Mouse (Mus musculus): ENCODE data around the gene Tssk6. TPM values are rescaled to one million over a fixed set of nuclear protein-coding genes. Genes with fewer than 3 reads are reported as not detected.
"Not testable (repeated sequence)": the region's sequence is repeated elsewhere in the genome, so short reads cannot be mapped to it uniquely, and the experiment has no call there.

Tssk6 gene
- total and polyA plus RNA-seq, 2 experiments from 2014 or later, result 4.6 TPM; not detected in 1

GRCm38 (mm10) chr8:69937466-69937865 is 35.5 kb downstream of the Tssk6 start:
- H3K4me3 ChIP-seq (ENCODE audit: low read depth, low read length), result no peak overlapping the region
- H3K27ac ChIP-seq (ENCODE audit: low read depth, low read length), result no peak overlapping the region
- no peak for DNase-seq (ENCODE audit: low spot score)
- WGBS, result 90% methylated on average over 3 of the region's 3 CpGs
- H3K9me3 ChIP-seq (ENCODE audit: low read length), result no peaks in the 10 kb centered on the region
- H3K27me3 ChIP-seq (ENCODE audit: insufficient read depth, low read length), result no peaks in the 10 kb centered on the region
- H3K9ac ChIP-seq (replicated peaks; ENCODE audit: low read length, poor library complexity, severe bottlenecking), result no peak overlapping the region
- TF ChIP-seq CTCF (IDR thresholded peaks at IDR 0.05), result no peak
- ATAC-seq (ENCODE audit: low FRiP score), result no peak
- H3K36me3 ChIP-seq (ENCODE audit: insufficient read depth, low read length), result no peaks in the 10 kb centered on the region
- no peak overlapping the region for H3K4me2 ChIP-seq (ENCODE audit: low read depth, low read length, poor library complexity, severe bottlenecking)
- no peaks in the 10 kb centered on the region for H3K4me1 ChIP-seq (ENCODE audit: insufficient read depth, low read length)

- TF ChIP-seq CTCF (IDR thresholded peaks at IDR 0.05), result no peak
- no peak overlapping the region for H3K4me3 ChIP-seq (ENCODE audit: low read depth, low read length)
- no peak for DNase-seq (ENCODE audit: low spot score)
- H3K36me3 ChIP-seq (ENCODE audit: insufficient read depth, low read length), result no peaks in the 10 kb centered on the region
- H3K4me2 ChIP-seq (ENCODE audit: low read depth, low read length, poor library complexity, severe bottlenecking), result no peak overlapping the region
- no peaks in the 10 kb centered on the region for H3K4me1 ChIP-seq (ENCODE audit: insufficient read depth, low read length)
- H3K9me3 ChIP-seq (ENCODE audit: low read length), result no peaks in the 10 kb centered on the region
- H3K27ac ChIP-seq (ENCODE audit: low read depth, low read length), result no peak overlapping the region
- H3K27me3 ChIP-seq (ENCODE audit: insufficient read depth, low read length), result no peaks in the 10 kb centered on the region
- H3K9ac ChIP-seq (replicated peaks; ENCODE audit: low read length, poor library complexity, severe bottlenecking), result no peak overlapping the region
- WGBS, result 91% methylated on average over 6 of the region's 6 CpGs
- no peak for ATAC-seq (ENCODE audit: low FRiP score)
Measured at GRCm38 (mm10) chr8:69938245-69938982, 36.4 kb downstream of the Tssk6 start.

DNA sequence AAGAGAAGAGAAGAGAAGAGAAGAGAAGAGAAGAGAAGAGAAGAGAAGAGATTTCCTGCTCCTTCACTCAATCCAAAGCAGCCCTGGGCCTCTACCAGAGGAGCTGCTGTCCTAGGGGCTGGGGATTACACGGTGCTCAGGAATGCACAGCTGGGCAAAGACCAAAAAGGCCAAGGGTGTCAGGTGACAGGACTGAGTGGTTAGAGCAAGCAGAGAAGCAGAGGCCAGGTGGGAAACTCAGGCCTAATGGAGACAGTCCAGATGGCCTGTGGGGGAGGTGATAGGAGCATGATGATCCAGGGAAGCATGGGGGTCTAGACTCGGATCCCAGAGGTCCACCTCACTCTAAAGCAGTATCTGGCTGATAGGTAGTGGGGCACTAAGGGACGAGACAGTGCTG is 37.6 kb downstream of the Tssk6 start:
- no peak overlapping the region for H3K4me2 ChIP-seq (ENCODE audit: low read depth, low read length, poor library complexity, severe bottlenecking)
- H3K9me3 ChIP-seq (ENCODE audit: low read length), result no peaks in the 10 kb centered on the region
- no peaks in the 10 kb centered on the region for H3K36me3 ChIP-seq (ENCODE audit: insufficient read depth, low read length)
- DNase-seq (ENCODE audit: low spot score), result no peak
- no peak for ATAC-seq (ENCODE audit: low FRiP score)
- H3K4me1 ChIP-seq (ENCODE audit: insufficient read depth, low read length), result no peaks in the 10 kb centered on the region
- no peak overlapping the region for H3K9ac ChIP-seq (replicated peaks; ENCODE audit: low read length, poor library complexity, severe bottlenecking)
- no peak for TF ChIP-seq CTCF (IDR thresholded peaks at IDR 0.05)
- no peaks in the 10 kb centered on the region for H3K27me3 ChIP-seq (ENCODE audit: insufficient read depth, low read length)
- 65% methylated on average over 3 of the region's 3 CpGs for whole genome bisulfite sequencing
- H3K4me3 ChIP-seq (ENCODE audit: low read depth, low read length), result no peak overlapping the region
- no peak overlapping the region for H3K27ac ChIP-seq (ENCODE audit: low read depth, low read length)

DNA sequence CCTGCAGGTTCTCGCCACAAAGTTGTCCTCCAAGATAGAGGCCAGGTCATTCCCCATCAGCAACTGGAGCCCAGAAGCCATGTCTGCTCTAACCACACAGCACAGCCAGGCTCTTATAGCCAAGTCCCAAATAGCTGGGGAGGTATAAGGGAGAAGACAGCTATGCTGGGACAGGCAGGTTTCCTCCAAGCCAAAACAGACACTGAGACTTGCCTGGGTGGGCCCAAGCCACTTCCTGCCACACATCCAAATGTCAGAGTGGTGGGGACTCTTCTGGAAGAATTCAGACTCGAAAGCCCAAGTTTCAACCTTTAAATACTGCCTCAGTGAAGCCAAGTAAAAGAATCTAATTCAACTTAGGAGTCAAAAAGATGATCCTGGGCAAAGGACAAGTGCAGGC is 38.4 kb downstream of the Tssk6 start:
- Histone ChIP-seq H3K4me3 (ENCODE audit: low read depth, low read length) (no peak overlapping the region), H3K9me3 (ENCODE audit: low read length) (no peaks in the 10 kb centered on the region), H3K4me1 (ENCODE audit: insufficient read depth, low read length) (no peaks in the 10 kb centered on the region), H3K9ac (replicated peaks; ENCODE audit: low read length, poor library complexity, severe bottlenecking) (no peak overlapping the region), H3K36me3 (ENCODE audit: insufficient read depth, low read length) (no peaks in the 10 kb centered on the region), H3K27me3 (ENCODE audit: insufficient read depth, low read length) (no peaks in the 10 kb centered on the region), H3K27ac (ENCODE audit: low read depth, low read length) (no peak overlapping the region), H3K4me2 (ENCODE audit: low read depth, low read length, poor library complexity, severe bottlenecking) (no peak overlapping the region)
- TF ChIP-seq CTCF (IDR thresholded peaks at IDR 0.05), result no peak
- no peak for ATAC-seq (ENCODE audit: low FRiP score)
- 92% methylated on average over 2 of the region's 2 CpGs for WGBS
- DNase-seq (ENCODE audit: low spot score), result no peak

DNA sequence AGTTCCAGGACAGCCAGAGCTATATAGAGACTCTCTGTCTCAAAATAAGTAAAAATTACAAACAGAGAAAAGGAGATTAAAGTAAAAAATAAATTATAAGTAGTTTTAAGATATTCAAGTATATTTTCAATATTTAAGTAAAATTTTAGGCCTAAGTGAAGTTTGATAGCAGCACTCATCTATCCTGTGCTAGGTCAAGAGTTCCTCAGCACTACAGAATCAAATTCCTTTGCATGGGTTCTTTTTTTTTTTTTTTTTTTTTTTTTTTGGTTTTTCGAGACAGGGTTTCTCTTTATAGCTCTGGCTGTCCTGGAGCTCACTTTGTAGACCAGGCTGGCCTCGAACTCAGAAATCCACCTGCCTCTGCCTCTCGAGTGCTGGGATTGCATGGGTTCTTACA is 40.5 kb downstream of the Tssk6 start:
- not testable (repeated sequence) for H3K9ac ChIP-seq (replicated peaks; ENCODE audit: low read length, poor library complexity, severe bottlenecking); H3K4me2 ChIP-seq (ENCODE audit: low read depth, low read length, poor library complexity, severe bottlenecking); H3K27me3 ChIP-seq (ENCODE audit: insufficient read depth, low read length); H3K36me3 ChIP-seq (ENCODE audit: insufficient read depth, low read length); H3K4me1 ChIP-seq (ENCODE audit: insufficient read depth, low read length); H3K27ac ChIP-seq (ENCODE audit: low read depth, low read length); H3K4me3 ChIP-seq (ENCODE audit: low read depth, low read length); H3K9me3 ChIP-seq (ENCODE audit: low read length); DNase-seq (ENCODE audit: low spot score); ATAC-seq (ENCODE audit: low FRiP score)
- WGBS, result 98% methylated on average over 2 of the region's 3 CpGs

GRCm38 (mm10) chr8:69950300-69950699 is 48.3 kb downstream of the Tssk6 start:
- Histone ChIP-seq H3K27ac (ENCODE audit: low read depth, low read length) (no peak overlapping the region), H3K36me3 (ENCODE audit: insufficient read depth, low read length) (no peaks in the 10 kb centered on the region; the same call in 1 of the 2 replicates), H3K4me2 (ENCODE audit: low read depth, low read length, poor library complexity, severe bottlenecking) (no peak overlapping the region), H3K4me1 (ENCODE audit: insufficient read depth, low read length) (no peaks in the 10 kb centered on the region), H3K9ac (replicated peaks; ENCODE audit: low read length, poor library complexity, severe bottlenecking) (no peak overlapping the region), H3K9me3 (ENCODE audit: low read length) (no peaks in the 10 kb centered on the region), H3K27me3 (ENCODE audit: insufficient read depth, low read length) (no peaks in the 10 kb centered on the region), H3K4me3 (ENCODE audit: low read depth, low read length) (no peak overlapping the region)
- ATAC-seq (ENCODE audit: low FRiP score) (no peak), DNase-seq (ENCODE audit: low spot score) (no peak)
- 94% methylated on average over 2 of the region's 2 CpGs for WGBS
- TF ChIP-seq CTCF (IDR thresholded peaks at IDR 0.05), result no peak

Other genes starting within 250 kb of the Tssk6 start
- 3.6 and 5.9 TPM in 2 replicates for gene Zfp964, start 247.7 kb upstream of the Tssk6 start, total RNA-seq (2014; rRNA removed)
- gene Zfp964, start 247.7 kb upstream of the Tssk6 start, polyA plus RNA-seq (2015; fragmentation: Nextera tagmentation; extraction: Ambion mirVana), result 0.99 and 1.2 TPM in 2 replicates
- 14.6 and 17.5 TPM in 2 replicates for gene Zfp869, start 191.5 kb upstream of the Tssk6 start, total RNA-seq (2014; rRNA removed)
- 14.4 and 15.5 TPM in 2 replicates for gene Zfp869, start 191.5 kb upstream of the Tssk6 start, polyA plus RNA-seq (2015; fragmentation: Nextera tagmentation; extraction: Ambion mirVana)
- gene Zfp963, start 152.2 kb upstream of the Tssk6 start, total RNA-seq (2014; rRNA removed), result 3.3 and 5.3 TPM in 2 replicates
- 5.0 and 5.5 TPM in 2 replicates for gene Zfp963, start 152.2 kb upstream of the Tssk6 start, polyA plus RNA-seq (2015; fragmentation: Nextera tagmentation; extraction: Ambion mirVana)
- 1.5 and 2.4 TPM in 2 replicates for gene Gm20422, start 127.3 kb upstream of the Tssk6 start, total RNA-seq (2014; rRNA removed)
- not detected in 2 replicates for gene Gm20422, start 127.3 kb upstream of the Tssk6 start, polyA plus RNA-seq (2015; fragmentation: Nextera tagmentation; extraction: Ambion mirVana)
- gene Atp13a1, start 111.0 kb upstream of the Tssk6 start, total RNA-seq (2014; rRNA removed), result 77.7 and 92.7 TPM in 2 replicates
- 44.6 and 46.4 TPM in 2 replicates for gene Atp13a1, start 111.0 kb upstream of the Tssk6 start, polyA plus RNA-seq (2015; fragmentation: Nextera tagmentation; extraction: Ambion mirVana)
- 44.7 and 53.4 TPM in 2 replicates for gene Zfp866, start 111.0 kb upstream of the Tssk6 start, total RNA-seq (2014; rRNA removed)
- gene Zfp866, start 111.0 kb upstream of the Tssk6 start, polyA plus RNA-seq (2015; fragmentation: Nextera tagmentation; extraction: Ambion mirVana), result 19.2 and 20.0 TPM in 2 replicates
- 53.9 and 71.2 TPM in 2 replicates for gene Gmip, start 93.5 kb upstream of the Tssk6 start, total RNA-seq (2014; rRNA removed)
- gene Gmip, start 93.5 kb upstream of the Tssk6 start, polyA plus RNA-seq (2015; fragmentation: Nextera tagmentation; extraction: Ambion mirVana), result 33.7 and 37.6 TPM in 2 replicates
- 5.4 and 7.7 TPM in 2 replicates for gene Lpar2, start 79.8 kb upstream of the Tssk6 start, total RNA-seq (2014; rRNA removed)
- 0.44 and 0.63 TPM in 2 replicates for gene Lpar2, start 79.8 kb upstream of the Tssk6 start, polyA plus RNA-seq (2015; fragmentation: Nextera tagmentation; extraction: Ambion mirVana)
- 35.7 and 43.9 TPM in 2 replicates for gene Pbx4, start 69.7 kb upstream of the Tssk6 start, total RNA-seq (2014; rRNA removed)
- gene Pbx4, start 69.7 kb upstream of the Tssk6 start, polyA plus RNA-seq (2015; fragmentation: Nextera tagmentation; extraction: Ambion mirVana), result 91.0 and 98.8 TPM in 2 replicates
- 12.0 and 14.9 TPM in 2 replicates for gene Cilp2, start 14.5 kb upstream of the Tssk6 start, total RNA-seq (2014; rRNA removed)
- gene Cilp2, start 14.5 kb upstream of the Tssk6 start, polyA plus RNA-seq (2015; fragmentation: Nextera tagmentation; extraction: Ambion mirVana), result 7.5 and 8.0 TPM in 2 replicates
- gene Ndufa13, start 374 bp downstream of the Tssk6 start, total RNA-seq (2014; rRNA removed), result 55.6 and 86.8 TPM in 2 replicates
- 239 and 243 TPM in 2 replicates for gene Ndufa13, start 374 bp downstream of the Tssk6 start, polyA plus RNA-seq (2015; fragmentation: Nextera tagmentation; extraction: Ambion mirVana)
- gene Yjefn3, start 528 bp downstream of the Tssk6 start, total RNA-seq (2014; rRNA removed), result 7.6 and 8.0 TPM in 2 replicates
- 13.4 and 15.4 TPM in 2 replicates for gene Yjefn3, start 528 bp downstream of the Tssk6 start, polyA plus RNA-seq (2015; fragmentation: Nextera tagmentation; extraction: Ambion mirVana)
- gene Gatad2a, start 94.2 kb downstream of the Tssk6 start, total RNA-seq (2014; rRNA removed), result 24.4 and 30.1 TPM in 2 replicates
- gene Gatad2a, start 94.2 kb downstream of the Tssk6 start, polyA plus RNA-seq (2015; fragmentation: Nextera tagmentation; extraction: Ambion mirVana), result 17.2 and 19.3 TPM in 2 replicates
- 130 and 148 TPM in 2 replicates for gene Mau2, start 140.6 kb downstream of the Tssk6 start, total RNA-seq (2014; rRNA removed)
- gene Mau2, start 140.6 kb downstream of the Tssk6 start, polyA plus RNA-seq (2015; fragmentation: Nextera tagmentation; extraction: Ambion mirVana), result 54.3 and 56.6 TPM in 2 replicates
- gene Sugp1, start 140.6 kb downstream of the Tssk6 start, total RNA-seq (2014; rRNA removed), result 18.6 and 19.9 TPM in 2 replicates
- 48.7 and 48.9 TPM in 2 replicates for gene Sugp1, start 140.6 kb downstream of the Tssk6 start, polyA plus RNA-seq (2015; fragmentation: Nextera tagmentation; extraction: Ambion mirVana)
- gene Tm6sf2, start 170.7 kb downstream of the Tssk6 start, total RNA-seq (2014; rRNA removed), result 1.6 TPM in 1 of 2 replicates, not detected in the other
- 0.22 and 0.35 TPM in 2 replicates for gene Tm6sf2, start 170.7 kb downstream of the Tssk6 start, polyA plus RNA-seq (2015; fragmentation: Nextera tagmentation; extraction: Ambion mirVana)
- gene Hapln4, start 181.3 kb downstream of the Tssk6 start, total RNA-seq (2014; rRNA removed), result 0.99 and 1.3 TPM in 2 replicates
- 1.6 and 1.7 TPM in 2 replicates for gene Hapln4, start 181.3 kb downstream of the Tssk6 start, polyA plus RNA-seq (2015; fragmentation: Nextera tagmentation; extraction: Ambion mirVana)
- 440 and 447 TPM in 2 replicates for gene Ncan, start 218.7 kb downstream of the Tssk6 start, total RNA-seq (2014; rRNA removed)
- gene Ncan, start 218.7 kb downstream of the Tssk6 start, polyA plus RNA-seq (2015; fragmentation: Nextera tagmentation; extraction: Ambion mirVana), result 202 and 210 TPM in 2 replicates
- 5.4 and 7.7 TPM in 2 replicates for gene Nr2c2ap, start 229.1 kb downstream of the Tssk6 start, total RNA-seq (2014; rRNA removed)
- 42.1 and 44.1 TPM in 2 replicates for gene Nr2c2ap, start 229.1 kb downstream of the Tssk6 start, polyA plus RNA-seq (2015; fragmentation: Nextera tagmentation; extraction: Ambion mirVana)
- gene Rfxank, start 237.0 kb downstream of the Tssk6 start, total RNA-seq (2014; rRNA removed), result 9.8 and 12.3 TPM in 2 replicates
- gene Rfxank, start 237.0 kb downstream of the Tssk6 start, polyA plus RNA-seq (2015; fragmentation: Nextera tagmentation; extraction: Ambion mirVana), result 7.4 and 9.3 TPM in 2 replicates
- gene Borcs8, start 237.3 kb downstream of the Tssk6 start, total RNA-seq (2014; rRNA removed), result 91.1 and 98.3 TPM in 2 replicates
- gene Borcs8, start 237.3 kb downstream of the Tssk6 start, polyA plus RNA-seq (2015; fragmentation: Nextera tagmentation; extraction: Ambion mirVana), result 49.8 and 58.6 TPM in 2 replicates
- 0.55 and 1.1 TPM in 2 replicates for gene Mef2b, start 237.5 kb downstream of the Tssk6 start, total RNA-seq (2014; rRNA removed)
- 1.5 TPM in 2 replicates for gene Mef2b, start 237.5 kb downstream of the Tssk6 start, polyA plus RNA-seq (2015; fragmentation: Nextera tagmentation; extraction: Ambion mirVana)